Mouse (Mus musculus) common myeloid progenitor, adult 5-6 weeks (primary cell): ENCODE data around the gene Fstl4. TPM values are rescaled to one million over a fixed set of nuclear protein-coding genes. Genes with fewer than 3 reads are reported as not detected.

Experiments used
- ATAC-seq: replicated peaks from 2 replicates; pipeline ENCODE4 v1.8.0; 2016; ENCODE audit warnings: low read depth, mild to moderate bottlenecking, moderate TSS enrichment, inconsistent platforms; ENCODE audit not compliant: poor library complexity, severe bottlenecking
- total RNA-seq: library from RNA; stranded (forward); fragments of 200-1000, 187-1606 nt; gene quantifications from 2 replicates; pipeline ENCODE4 v1.2.3, GENCODE M21; 2017

Fstl4 gene
- total RNA-seq, 1 experiment from 2014 or later: not detected

- ATAC-seq: peak; percentile 65; the same call in 1 of the 2 replicates
Observed at GRCm38 (mm10) chr11:52765678-52766254, 1.3 kb downstream of the Fstl4 start.

- no peak for ATAC-seq
Observed at GRCm38 (mm10) chr11:52767921-52768320, 3.5 kb downstream of the Fstl4 start.

- no peak for ATAC-seq
Observed at GRCm38 (mm10) chr11:52773073-52773472, 8.6 kb downstream of the Fstl4 start.

GRCm38 (mm10) chr11:52775291-52775690, 10.9 kb downstream of the Fstl4 start:
- no peak for ATAC-seq

GRCm38 (mm10) chr11:52782426-52782825, 18.0 kb downstream of the Fstl4 start:
- ATAC-seq: no peak

GRCm38 (mm10) chr11:52794331-52794730, 29.9 kb downstream of the Fstl4 start:
- no peak for ATAC-seq

- no peak for ATAC-seq
Observed at GRCm38 (mm10) chr11:52809542-52809941, 45.1 kb downstream of the Fstl4 start.

- ATAC-seq: no peak
Observed at GRCm38 (mm10) chr11:52816004-52816403, 51.6 kb downstream of the Fstl4 start.

GRCm38 (mm10) chr11:52820336-52820905, 56.0 kb downstream of the Fstl4 start:
- ATAC-seq: no peak

- ATAC-seq: no peak
Observed at GRCm38 (mm10) chr11:52826591-52826990, 62.2 kb downstream of the Fstl4 start.

GRCm38 (mm10) chr11:52831631-52832310, 67.3 kb downstream of the Fstl4 start:
- no peak for ATAC-seq

GRCm38 (mm10) chr11:52832311-52832675, 67.9 kb downstream of the Fstl4 start:
- ATAC-seq: no peak

GRCm38 (mm10) chr11:52848691-52849090, 84.3 kb downstream of the Fstl4 start:
- ATAC-seq: no peak

- ATAC-seq: no peak
Observed at GRCm38 (mm10) chr11:52850071-52850470, 85.6 kb downstream of the Fstl4 start.

- no peak for ATAC-seq
Observed at GRCm38 (mm10) chr11:52872846-52873512, 108.5 kb downstream of the Fstl4 start.

- no peak for ATAC-seq
Observed at GRCm38 (mm10) chr11:52875916-52876765, 111.7 kb downstream of the Fstl4 start.

- no peak for ATAC-seq
Observed at GRCm38 (mm10) chr11:52877662-52878061, 113.2 kb downstream of the Fstl4 start.

GRCm38 (mm10) chr11:52879958-52880357, 115.5 kb downstream of the Fstl4 start:
- no peak for ATAC-seq

- ATAC-seq: no peak
Observed at GRCm38 (mm10) chr11:52886559-52887303, 122.3 kb downstream of the Fstl4 start.
